Mouse (Mus musculus) intestine, postnatal 0 days (tissue): Measurements from ENCODE around the gene Shank2. TPM values are rescaled to one million over a fixed set of nuclear protein-coding genes. Genes with fewer than 3 reads are reported as not detected.
A peak's percentile ranks its signal among the peaks of the same experiment; 100 is the strongest.

Source experiments
- ATAC-seq: fragments of 200-750 bp; cut with Nextera tagmentation; 2 replicates; pipeline ENCODE4 v1.8.0; 2017; ENCODE audit warnings: mild to moderate bottlenecking, moderate TSS enrichment, moderate library complexity
- H3K27ac ChIP-seq: fragments of 300-500 bp; sonication (generic); 2 replicates; pipeline ENCODE4 v1.5.1; 2014; ENCODE audit warnings: mild to moderate bottlenecking, low read depth, low read length, moderate library complexity
- H3K27me3 ChIP-seq: fragments of 300-500 bp; sonication (generic); replicated peaks from 2 replicates; pipeline ENCODE4 v1.6.1; 2014; ENCODE audit warnings: low read length, mixed read lengths; ENCODE audit not compliant: control insufficient read depth, insufficient read depth
- H3K36me3 ChIP-seq: fragments of 300-500 bp; sonication (generic); 2 replicates; pipeline ENCODE4 v1.6.1; 2014; ENCODE audit warnings: mild to moderate bottlenecking, moderate library complexity; ENCODE audit not compliant: control insufficient read depth, insufficient read depth
- H3K4me1 ChIP-seq: fragments of 300-500 bp; sonication (generic); replicated peaks from 2 replicates; pipeline ENCODE4 v1.6.1; 2014; ENCODE audit warnings: antibody characterized with exemption, low read length, mixed read lengths; ENCODE audit not compliant: control insufficient read depth, insufficient read depth
- H3K4me2 ChIP-seq: fragments of 300-500 bp; sonication (generic); replicated peaks from 2 replicates; pipeline ENCODE4 v1.6.1; 2014; ENCODE audit warnings: low read depth, mild to moderate bottlenecking, moderate library complexity
- H3K4me3 ChIP-seq: fragments of 300-500 bp; sonication (generic); 2 replicates; pipeline ENCODE4 v1.5.1; 2014; ENCODE audit warnings: low read depth, low read length
- H3K9ac ChIP-seq: fragments of 300-500 bp; sonication (generic); 2 replicates; pipeline ENCODE4 v1.6.1; 2014; ENCODE audit warnings: mild to moderate bottlenecking, low read depth, low read length
- H3K9me3 ChIP-seq: fragments of 300-500 bp; sonication (generic); 2 replicates; pipeline ENCODE4 v1.6.1; 2016; ENCODE audit warnings: mixed run types; ENCODE audit not compliant: control insufficient read depth
- CTCF ChIP-seq: sonication (generic); IDR thresholded peaks from 2 replicates; pipeline ENCODE4 v1.5.1; 2016; ENCODE audit warnings: low read depth, mild to moderate bottlenecking, control low read depth, antibody characterized with exemption, moderate library complexity
- WGBS: fragments of 180-500 bp; shearing (Covaris S2); extraction: QIAGEN DNeasy Blood & Tissue Kit; methylation state at CpG from one replicate; pipeline ENCODE4 v1.1.7; 2014; 5-methylcytosine and 5-hydroxymethylcytosine counted together
- polyA plus RNA-seq: library from polyadenylated mRNA; unstranded; fragments of >200 nt; fragmentation: Nextera tagmentation; extraction: Ambion mirVana; gene quantifications from 2 replicates; pipeline ENCODE4 v1.2.1, GENCODE M21; 2015

Gene Shank2
- polyA plus RNA-seq, 1 experiment from 2014 or later = 0.74 TPM

DNA sequence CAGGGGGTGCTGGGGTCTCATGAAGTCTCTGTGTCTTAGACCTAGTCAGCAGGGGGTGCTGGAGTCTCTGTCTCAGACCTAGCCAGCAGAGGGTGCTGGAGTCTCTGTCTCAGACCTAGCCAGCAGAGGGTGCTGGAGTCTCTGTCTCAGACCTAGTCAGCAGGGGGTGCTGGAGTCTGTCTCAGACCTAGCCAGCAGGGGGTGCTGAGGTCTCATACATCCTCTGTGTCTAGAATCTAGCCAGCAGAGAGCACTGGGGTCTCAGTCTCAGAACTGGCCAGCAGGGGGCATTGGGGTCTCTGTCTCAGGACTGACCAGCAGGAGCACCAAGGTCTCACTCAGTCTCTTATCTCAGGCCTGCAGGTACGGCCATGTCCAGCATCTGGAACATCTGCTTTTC, 79.7 kb downstream of the Shank2 start:
- no peaks in the 10 kb centered on the region for H3K27me3 ChIP-seq
- peak; percentile 22; the same call in 1 of the 2 replicates for ATAC-seq
- H3K9ac ChIP-seq = no peak overlapping the region
- H3K27ac ChIP-seq = no peak overlapping the region
- H3K4me2 ChIP-seq = no peak overlapping the region
- H3K4me1 ChIP-seq = no peaks in the 10 kb centered on the region
- WGBS = 78% methylated on average over 1 of the region's 1 CpGs
- peak; percentile 92 for TF ChIP-seq CTCF
- H3K9me3 ChIP-seq = no peaks in the 10 kb centered on the region
- H3K36me3 ChIP-seq = peaks cover 6% of the 10 kb centered on the region; the same call in 1 of the 2 replicates
- H3K4me3 ChIP-seq = no peak overlapping the region

GRCm38 (mm10) chr7:144081963-144082362, 80.2 kb downstream of the Shank2 start:
- TF ChIP-seq CTCF = no peak
- Histone ChIP-seq H3K4me3 (no peak overlapping the region), H3K4me1 (no peaks in the 10 kb centered on the region), H3K27me3 (no peaks in the 10 kb centered on the region), H3K36me3 (peaks cover 6% of the 10 kb centered on the region; the same call in 1 of the 2 replicates), H3K9me3 (no peaks in the 10 kb centered on the region), H3K4me2 (no peak overlapping the region), H3K9ac (no peak overlapping the region), H3K27ac (no peak overlapping the region)
- 76% methylated on average over 2 of the region's 2 CpGs for whole genome bisulfite sequencing
- ATAC-seq = 0 out of 2 replicates have a peak, but pooled peaks have one; percentile 2

DNA sequence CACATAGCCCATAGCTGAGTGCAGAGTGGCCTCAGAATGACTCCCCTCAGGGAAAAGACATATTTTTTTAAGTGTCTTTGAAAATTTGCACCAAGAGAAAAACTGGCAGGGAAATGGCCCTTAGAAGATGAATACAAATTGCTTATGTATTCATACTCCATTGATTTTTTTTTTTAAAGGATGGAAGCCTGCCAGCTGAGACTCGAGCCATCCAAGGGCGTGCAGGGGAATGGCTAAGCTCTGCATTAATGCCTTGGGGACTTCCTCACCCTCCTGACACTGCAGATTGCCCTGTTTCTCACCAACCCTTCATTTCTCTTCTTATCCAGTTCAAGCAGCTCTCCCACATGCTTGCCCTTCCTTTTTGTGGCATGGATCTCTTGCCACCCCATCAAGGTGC, 85.5 kb downstream of the Shank2 start:
- no peak overlapping the region for H3K9ac ChIP-seq
- TF ChIP-seq CTCF = no peak
- H3K4me1 ChIP-seq = no peaks in the 10 kb centered on the region
- H3K27me3 ChIP-seq = no peaks in the 10 kb centered on the region
- no peak overlapping the region for H3K27ac ChIP-seq
- no peak overlapping the region for H3K4me3 ChIP-seq
- no peak overlapping the region for H3K4me2 ChIP-seq
- 69% methylated on average over 2 of the region's 2 CpGs for WGBS
- no peaks in the 10 kb centered on the region for H3K9me3 ChIP-seq
- H3K36me3 ChIP-seq = peaks cover 2% of the 10 kb centered on the region; the same call in 1 of the 2 replicates
- ATAC-seq = no peak

GRCm38 (mm10) chr7:144094132-144094531, 92.4 kb downstream of the Shank2 start:
- no peak overlapping the region for H3K4me2 ChIP-seq
- no peak overlapping the region for H3K4me3 ChIP-seq
- H3K9me3 ChIP-seq = no peaks in the 10 kb centered on the region
- no peaks in the 10 kb centered on the region for H3K4me1 ChIP-seq
- ATAC-seq = no peak
- 80% methylated on average over 12 of the region's 12 CpGs for WGBS
- H3K27ac ChIP-seq = no peak overlapping the region
- H3K36me3 ChIP-seq = no peaks in the 10 kb centered on the region
- H3K27me3 ChIP-seq = no peaks in the 10 kb centered on the region
- no peak overlapping the region for H3K9ac ChIP-seq
- TF ChIP-seq CTCF = no peak

DNA sequence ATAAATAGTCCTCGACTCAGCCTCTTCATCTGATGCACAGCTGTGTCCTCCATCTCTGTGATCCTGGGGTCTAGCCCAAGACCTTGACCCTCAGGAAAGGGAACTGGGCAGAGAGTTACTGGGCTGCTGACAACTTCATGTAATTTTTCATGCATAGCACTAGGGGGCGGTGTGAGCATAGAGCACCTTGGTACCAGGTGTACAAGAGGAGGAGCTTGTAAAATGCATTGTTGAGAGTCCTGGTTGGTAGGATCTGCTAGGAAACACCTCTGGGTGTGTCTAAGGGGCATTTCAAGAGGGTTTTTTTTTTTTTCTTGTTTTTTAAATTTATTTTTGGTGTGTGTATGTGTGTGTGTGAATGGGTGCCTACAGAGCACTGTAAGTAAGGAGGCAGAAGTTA, 95.6 kb downstream of the Shank2 start:
- Histone ChIP-seq H3K4me3 (no peak overlapping the region), H3K36me3 (no peaks in the 10 kb centered on the region), H3K27me3 (no peaks in the 10 kb centered on the region), H3K4me1 (no peaks in the 10 kb centered on the region), H3K27ac (no peak overlapping the region), H3K4me2 (no peak overlapping the region), H3K9ac (no peak overlapping the region), H3K9me3 (no peaks in the 10 kb centered on the region)
- TF ChIP-seq CTCF = peak; percentile 84
- ATAC-seq = 0 out of 2 replicates have a peak, but pooled peaks have one; percentile 25
- WGBS = 6% methylated on average over 2 of the region's 2 CpGs

DNA sequence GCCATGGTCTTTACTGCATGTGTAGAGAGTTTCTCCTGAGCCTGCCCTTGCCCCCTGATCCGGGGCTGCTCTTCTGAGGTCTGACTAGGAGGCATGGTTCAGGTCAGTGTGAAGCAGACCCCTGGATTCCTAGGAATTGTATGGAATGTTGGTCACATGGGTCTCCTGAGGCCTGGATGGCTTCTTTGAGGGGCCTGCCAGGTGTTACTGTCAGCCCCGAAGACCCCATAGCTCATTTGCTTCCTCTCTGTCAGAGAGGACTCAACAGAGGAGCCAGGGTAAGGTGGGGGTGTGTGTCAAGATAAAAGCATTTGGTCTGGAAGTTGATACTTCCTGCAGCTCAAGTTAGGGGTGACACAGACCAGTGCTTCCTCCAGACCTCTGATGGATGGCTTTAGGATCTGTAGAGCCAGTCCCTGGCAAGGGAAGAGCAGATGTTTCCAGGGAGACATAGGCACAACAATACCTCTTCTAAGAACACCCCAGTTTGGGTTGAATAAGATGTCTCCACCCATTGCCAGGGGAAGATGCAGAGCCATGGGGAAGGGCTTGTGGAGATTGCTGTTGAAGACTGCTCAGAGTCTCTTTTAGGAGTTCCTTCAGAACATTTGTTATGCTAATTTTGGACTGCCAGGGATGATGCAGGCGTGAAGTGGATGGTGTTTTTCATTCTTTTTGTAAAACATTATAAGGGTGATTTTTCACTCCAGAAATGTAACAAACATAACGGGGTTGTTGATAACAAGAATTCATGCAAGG, 100.7 kb downstream of the Shank2 start:
- Histone ChIP-seq H3K4me3 (no peak overlapping the region), H3K9me3 (no peaks in the 10 kb centered on the region), H3K4me1 (no peaks in the 10 kb centered on the region), H3K27ac (no peak overlapping the region), H3K9ac (no peak overlapping the region), H3K4me2 (no peak overlapping the region), H3K27me3 (no peaks in the 10 kb centered on the region), H3K36me3 (no peaks in the 10 kb centered on the region)
- 51% methylated on average over 4 of the region's 4 CpGs for WGBS
- no peak for TF ChIP-seq CTCF
- no peak for ATAC-seq
